Comparison of ENCODE assay signal across 9 mouse cellular contexts in genomic region chr17:13659103-13659502, GRCm38 (mm10).
DNase-seq lines count a peak whose midpoint lies in the region; ATAC-seq lines count a peak whose summit lies in the region.
"Had no signal": no experiment of that assay in that cellular context is flagged by ENCODE, and none has a peak within 500 bp of the region (broad histone marks: within the 10 kb centered on the region; RNA-seq: fewer than 3 reads in every experiment).

No protein-coding gene starts in this region.

- H3K36me3 ChIP-seq in liver, embryonic 11.5 days (ENCODE audit: control insufficient read depth, insufficient read depth, low read length), result no peaks in the 10 kb centered on the region
- H3K36me3 ChIP-seq in liver, embryonic 12.5 days, result no peaks in the 10 kb centered on the region
- H3K36me3 ChIP-seq in kidney, embryonic 14.5 days (ENCODE audit: control insufficient read depth, insufficient read depth, low read length), result no peaks in the 10 kb centered on the region
- H3K36me3 ChIP-seq in midbrain, embryonic 12.5 days, result no peaks in the 10 kb centered on the region

- H3K4me2 ChIP-seq in liver, embryonic 11.5 days, result no peak overlapping the region
- H3K4me2 ChIP-seq in liver, embryonic 12.5 days, result no peak overlapping the region
- H3K4me2 ChIP-seq in kidney, embryonic 14.5 days (replicated peaks; ENCODE audit: low read depth, low read length), result no peak overlapping the region
- no peak overlapping the region for H3K4me2 ChIP-seq in midbrain, embryonic 12.5 days (replicated peaks)

- H3K27me3 ChIP-seq in liver, embryonic 11.5 days (replicated peaks; ENCODE audit: control insufficient read depth, insufficient read depth, low read length), result no peaks in the 10 kb centered on the region
- no peaks in the 10 kb centered on the region for H3K27me3 ChIP-seq in liver, embryonic 12.5 days (replicated peaks)
- no peaks in the 10 kb centered on the region for H3K27me3 ChIP-seq in kidney, embryonic 14.5 days (ENCODE audit: control insufficient read depth, insufficient read depth, low read length)
- no peaks in the 10 kb centered on the region for H3K27me3 ChIP-seq in midbrain, embryonic 12.5 days
- H3K27me3 ChIP-seq: Patski had no signal

- WGBS in liver, embryonic 11.5 days, result 50% methylated on average over 8 of the region's 8 CpGs
- 29% methylated on average over 8 of the region's 8 CpGs for WGBS in liver, embryonic 12.5 days (ENCODE audit: insufficient replicate concordance)
- 25% methylated on average over 8 of the region's 8 CpGs for WGBS in kidney, embryonic 14.5 days
- WGBS in midbrain, embryonic 12.5 days, result 3% methylated on average over 8 of the region's 8 CpGs

- no peaks in the 10 kb centered on the region for H3K9me3 ChIP-seq in liver, embryonic 11.5 days (ENCODE audit: control insufficient read depth, low read length)
- H3K9me3 ChIP-seq in liver, embryonic 12.5 days (replicated peaks), result 0 out of 2 replicates have a peak, but pooled peaks cover 5% of the 10 kb centered on the region
- no peaks in the 10 kb centered on the region for H3K9me3 ChIP-seq in kidney, embryonic 14.5 days (ENCODE audit: control insufficient read depth, low read length)
- H3K9me3 ChIP-seq in midbrain, embryonic 12.5 days, result no peaks in the 10 kb centered on the region

- H3K4me3 ChIP-seq in liver, embryonic 11.5 days (ENCODE audit: low read depth, low read length), result no peak overlapping the region
- H3K4me3 ChIP-seq in liver, embryonic 12.5 days, result no peak overlapping the region
- H3K4me3 ChIP-seq in kidney, embryonic 14.5 days (ENCODE audit: low read length), result no peak overlapping the region
- no peak overlapping the region for H3K4me3 ChIP-seq in midbrain, embryonic 12.5 days

- 0 out of 2 replicates have a peak, but pooled peaks have one; percentile 15 for ATAC-seq in liver, embryonic 11.5 days (replicated peaks; ENCODE audit: low FRiP score)
- no peak for ATAC-seq in liver, embryonic 12.5 days
- peak; percentile 78 for ATAC-seq in granulocyte monocyte progenitor cell, adult 5-6 weeks (replicated peaks; ENCODE audit: poor library complexity, severe bottlenecking)
- ATAC-seq in kidney, embryonic 14.5 days (ENCODE audit: low FRiP score, low TSS enrichment), result 0 out of 2 replicates have a peak, but pooled peaks have one; percentile 17
- peak; percentile 14; the same call in 1 of the 2 replicates for ATAC-seq in midbrain, embryonic 12.5 days (ENCODE audit: low FRiP score, low read depth)
- ATAC-seq in frontal cortex, adult (ENCODE audit: low TSS enrichment), result no peak
- ATAC-seq: Patski had no signal

- H3K9ac ChIP-seq in liver, embryonic 11.5 days (ENCODE audit: low read depth, low read length), result no peak overlapping the region
- H3K9ac ChIP-seq in liver, embryonic 12.5 days, result no peak overlapping the region
- no peak overlapping the region for H3K9ac ChIP-seq in kidney, embryonic 14.5 days (ENCODE audit: low read depth, low read length)
- no peak overlapping the region for H3K9ac ChIP-seq in midbrain, embryonic 12.5 days (replicated peaks)

- H3K4me1 ChIP-seq in liver, embryonic 11.5 days (replicated peaks; ENCODE audit: control insufficient read depth, insufficient read depth, low read length), result peaks cover 3% of the 10 kb centered on the region; the same call in 1 of the 2 replicates
- peaks cover 20% of the 10 kb centered on the region for H3K4me1 ChIP-seq in liver, embryonic 12.5 days
- peaks cover 17% of the 10 kb centered on the region for H3K4me1 ChIP-seq in kidney, embryonic 14.5 days (ENCODE audit: control insufficient read depth, insufficient read depth, low read length)
- peaks cover 40% of the 10 kb centered on the region for H3K4me1 ChIP-seq in midbrain, embryonic 12.5 days

- H3K27ac ChIP-seq in liver, embryonic 11.5 days (ENCODE audit: low read depth, low read length), result no peak overlapping the region
- H3K27ac ChIP-seq in liver, embryonic 12.5 days, result no peak overlapping the region
- H3K27ac ChIP-seq in kidney, embryonic 14.5 days (ENCODE audit: low read depth, low read length), result no peak overlapping the region
- H3K27ac ChIP-seq in midbrain, embryonic 12.5 days (replicated peaks), result peak overlapping the region; percentile 87

- DNase-seq in liver, embryonic 11.5 days (ENCODE audit: low spot score), result no peak
- peak; percentile 73 for DNase-seq in thymus, postnatal 0 days (ENCODE audit: low spot score)
- no peak for DNase-seq in frontal cortex, adult 2 months (ENCODE audit: extremely low spot score in 1 of 2, low spot score in 1 of 2)

Comparison
In these comparisons a context has a peak if more than half of its experiments do, and no peak if none do; other contexts are left out.
1. ATAC-seq: peak in liver, embryonic 11.5 days (single experiment), granulocyte monocyte progenitor cell, adult 5-6 weeks (single experiment), kidney, embryonic 14.5 days (single experiment) and midbrain, embryonic 12.5 days (single experiment); none in liver, embryonic 12.5 days (single experiment) and frontal cortex, adult (single experiment).